Mouse (Mus musculus): Measurements from ENCODE around the gene Tbc1d32. TPM values are rescaled to one million over a fixed set of nuclear protein-coding genes. Genes with fewer than 3 reads are reported as not detected.

Tbc1d32 gene
- polyA plus RNA-seq, 1 experiment from 2014 or later: 2.6 TPM

Other genes starting within 250 kb of the Tbc1d32 start
- gene Msl3l2, start 121.8 kb downstream of the Tbc1d32 start, polyA plus RNA-seq (2015; fragmentation: Nextera tagmentation; extraction: Ambion mirVana): 9.8 and 10.7 TPM in 2 replicates
- gene Gja1, start 148.6 kb upstream of the Tbc1d32 start, polyA plus RNA-seq (2015; fragmentation: Nextera tagmentation; extraction: Ambion mirVana): 138 and 145 TPM in 2 replicates